Mouse (Mus musculus): ENCODE results near the gene Pdik1l. TPM values are rescaled to one million over a fixed set of nuclear protein-coding genes. Genes with fewer than 3 reads are reported as not detected.

Gene Pdik1l
- polyA plus RNA-seq, 1 experiment from 2014 or later, result 23.2 TPM

Other genes with a start within 250 kb of the Pdik1l start
- gene Zfp683, start 234.1 kb downstream of the Pdik1l start, polyA plus RNA-seq (2015; fragmentation: Nextera tagmentation; extraction: Ambion mirVana), result not detected in 2 replicates
- 3.0 and 5.6 TPM in 2 replicates for gene Crybg2, start 227.1 kb downstream of the Pdik1l start, polyA plus RNA-seq (2015; fragmentation: Nextera tagmentation; extraction: Ambion mirVana)
- 18.3 and 19.7 TPM in 2 replicates for gene Cd52, start 192.8 kb downstream of the Pdik1l start, polyA plus RNA-seq (2015; fragmentation: Nextera tagmentation; extraction: Ambion mirVana)
- 9.1 and 9.6 TPM in 2 replicates for gene Ubxn11, start 185.3 kb downstream of the Pdik1l start, polyA plus RNA-seq (2015; fragmentation: Nextera tagmentation; extraction: Ambion mirVana)
- 406 and 408 TPM in 2 replicates for gene Sh3bgrl3, start 159.1 kb downstream of the Pdik1l start, polyA plus RNA-seq (2015; fragmentation: Nextera tagmentation; extraction: Ambion mirVana)
- gene Cep85, start 100.8 kb downstream of the Pdik1l start, polyA plus RNA-seq (2015; fragmentation: Nextera tagmentation; extraction: Ambion mirVana), result 37.8 and 45.3 TPM in 2 replicates
- gene Gm7534, start 84.9 kb downstream of the Pdik1l start, polyA plus RNA-seq (2015; fragmentation: Nextera tagmentation; extraction: Ambion mirVana), result not detected in 2 replicates
- 0.18 and 0.19 TPM in 2 replicates for gene Catsper4, start 60.5 kb downstream of the Pdik1l start, polyA plus RNA-seq (2015; fragmentation: Nextera tagmentation; extraction: Ambion mirVana)
- gene Cnksr1, start 49.5 kb downstream of the Pdik1l start, polyA plus RNA-seq (2015; fragmentation: Nextera tagmentation; extraction: Ambion mirVana), result 10.1 and 10.9 TPM in 2 replicates
- gene E130218I03Rik, start 44.2 kb downstream of the Pdik1l start, polyA plus RNA-seq (2015; fragmentation: Nextera tagmentation; extraction: Ambion mirVana), result 0.45 and 0.52 TPM in 2 replicates
- 15.2 and 15.9 TPM in 2 replicates for gene Zfp593, start 42.3 kb downstream of the Pdik1l start, polyA plus RNA-seq (2015; fragmentation: Nextera tagmentation; extraction: Ambion mirVana)
- not detected in 2 replicates for gene Gm30191, start 41.0 kb downstream of the Pdik1l start, polyA plus RNA-seq (2015; fragmentation: Nextera tagmentation; extraction: Ambion mirVana)
- 11.0 and 12.5 TPM in 2 replicates for gene Grrp1, start 33.8 kb downstream of the Pdik1l start, polyA plus RNA-seq (2015; fragmentation: Nextera tagmentation; extraction: Ambion mirVana)
- 3.3 and 4.3 TPM in 2 replicates for gene Trim63, start 27.2 kb upstream of the Pdik1l start, polyA plus RNA-seq (2015; fragmentation: Nextera tagmentation; extraction: Ambion mirVana)
- 0.26 and 0.43 TPM in 2 replicates for gene Slc30a2, start 55.3 kb upstream of the Pdik1l start, polyA plus RNA-seq (2015; fragmentation: Nextera tagmentation; extraction: Ambion mirVana)
- gene Extl1, start 96.0 kb upstream of the Pdik1l start, polyA plus RNA-seq (2015; fragmentation: Nextera tagmentation; extraction: Ambion mirVana), result 2.7 and 2.8 TPM in 2 replicates
- 10.6 and 12.6 TPM in 2 replicates for gene Pafah2, start 108.4 kb upstream of the Pdik1l start, polyA plus RNA-seq (2015; fragmentation: Nextera tagmentation; extraction: Ambion mirVana)
- 1,835 and 1,898 TPM in 2 replicates for gene Stmn1, start 180.4 kb upstream of the Pdik1l start, polyA plus RNA-seq (2015; fragmentation: Nextera tagmentation; extraction: Ambion mirVana)
- gene Paqr7, start 208.8 kb upstream of the Pdik1l start, polyA plus RNA-seq (2015; fragmentation: Nextera tagmentation; extraction: Ambion mirVana), result 4.2 and 6.7 TPM in 2 replicates
- gene Aunip, start 223.1 kb upstream of the Pdik1l start, polyA plus RNA-seq (2015; fragmentation: Nextera tagmentation; extraction: Ambion mirVana), result 18.7 and 20.2 TPM in 2 replicates
- 109 and 114 TPM in 2 replicates for gene Mtfr1l, start 247.5 kb upstream of the Pdik1l start, polyA plus RNA-seq (2015; fragmentation: Nextera tagmentation; extraction: Ambion mirVana)

All from lung, embryonic 15.5 days (tissue).